Mouse (Mus musculus) heart, postnatal 0 days (tissue): Measurements from ENCODE around the gene Ccdc14.

ENCODE experiments used
- CTCF ChIP-seq: IDR thresholded peaks from 2 replicates; pipeline ENCODE4 v1.5.1; 2016; ENCODE audit warnings: antibody characterized with exemption, control low read depth, low read depth
- EP300 ChIP-seq: IDR thresholded peaks from 2 replicates; pipeline ENCODE4 v1.6.1; 2016; ENCODE audit warnings: antibody characterized with exemption, low read depth

DNA sequence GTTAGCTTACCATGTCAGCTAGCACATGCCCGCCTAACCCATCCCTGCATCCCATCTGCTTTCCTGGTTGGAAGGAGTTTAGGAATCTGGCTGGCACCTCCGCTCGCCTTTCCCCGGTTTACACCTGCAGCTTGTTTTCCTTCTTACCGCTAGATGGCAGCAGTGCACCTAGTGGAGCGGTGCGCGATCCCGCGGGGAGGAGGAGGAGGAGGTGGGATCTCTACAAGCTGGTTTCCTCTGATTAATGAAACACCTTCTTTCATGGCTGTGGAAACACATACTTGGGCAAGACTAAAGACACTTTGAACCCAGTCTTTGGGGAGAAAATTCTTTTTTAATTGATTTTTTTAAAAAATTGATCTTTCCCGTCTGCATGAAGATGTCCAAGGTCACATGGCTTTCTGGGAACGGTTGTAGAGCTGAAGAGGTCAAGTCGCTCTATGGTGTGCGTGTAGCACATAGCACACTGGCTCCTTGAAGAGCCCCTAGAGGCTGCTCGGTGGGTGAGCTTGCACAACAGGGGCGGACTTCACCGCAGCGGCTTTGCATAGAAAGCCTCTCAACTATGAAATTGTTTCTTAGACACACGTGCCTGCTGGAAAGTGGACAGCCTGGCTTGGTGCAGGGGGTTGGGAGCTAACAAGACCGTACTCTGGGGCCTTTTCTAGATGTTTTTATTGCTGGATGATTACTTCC is 23.2 kb upstream of the Ccdc14 start:
- TF ChIP-seq CTCF (peak; percentile 98), EP300 (no peak)
